Mouse (Mus musculus) spleen, postnatal 36 days (tissue): ENCODE measurements around the gene Usp39.

Experiments
- DNase-seq, 2 experiments: peaks; one replicate each; pipeline ENCODE4 v3.0.0; 2022; ENCODE audit warnings: low spot score in 2 of 2, mixed read lengths in 1 of 2

Usp39 gene

GRCm38 (mm10) chr6:72302349-72302925 lies 42.5 kb downstream of the Usp39 start:
- no peak for DNase-seq

GRCm38 (mm10) chr6:72297825-72298224 lies 47.2 kb downstream of the Usp39 start:
- DNase-seq, result no peak

- no peak for DNase-seq
Measured at GRCm38 (mm10) chr6:72292972-72293651, 51.9 kb downstream of the Usp39 start.

- DNase-seq, result no peak
Measured at GRCm38 (mm10) chr6:72289484-72289883, 55.5 kb downstream of the Usp39 start.

- DNase-seq, result peak in 1 of 2 experiments; percentile 40
Measured at GRCm38 (mm10) chr6:72283914-72284313, 61.1 kb downstream of the Usp39 start.

GRCm38 (mm10) chr6:72280410-72280998 lies 64.5 kb downstream of the Usp39 start:
- peak in 1 of 2 experiments; percentile 33 for DNase-seq

- peak; percentile 62 to 76 for DNase-seq
Measured at GRCm38 (mm10) chr6:72279505-72279904, 65.5 kb downstream of the Usp39 start.

GRCm38 (mm10) chr6:72278835-72279234 lies 66.1 kb downstream of the Usp39 start:
- no peak for DNase-seq

GRCm38 (mm10) chr6:72277508-72278166 lies 67.3 kb downstream of the Usp39 start:
- DNase-seq, result no peak

GRCm38 (mm10) chr6:72276972-72277441 lies 68.0 kb downstream of the Usp39 start:
- DNase-seq, result no peak

GRCm38 (mm10) chr6:72276141-72276540 lies 68.8 kb downstream of the Usp39 start:
- DNase-seq, result no peak

- DNase-seq, result no peak
Measured at GRCm38 (mm10) chr6:72275527-72275926, 69.5 kb downstream of the Usp39 start.

GRCm38 (mm10) chr6:72273153-72273552 lies 71.8 kb downstream of the Usp39 start:
- DNase-seq, result peak in 1 of 2 experiments; percentile 37

GRCm38 (mm10) chr6:72272161-72272696 lies 72.8 kb downstream of the Usp39 start:
- no peak for DNase-seq

GRCm38 (mm10) chr6:72270952-72271519 lies 73.9 kb downstream of the Usp39 start:
- no peak for DNase-seq

GRCm38 (mm10) chr6:72270258-72270657 lies 74.7 kb downstream of the Usp39 start:
- DNase-seq, result no peak
